Mouse (Mus musculus) urinary bladder, postnatal 36 days (tissue): ENCODE measurements at regions not wholly inside any gene's neighbourhood (a gene's known extent, or its start where the extent isn't known, plus 50 kb on each side); places are given as distances from the start of the nearest gene placed in this dataset.
A peak's percentile ranks its signal among the peaks of the same experiment; 100 is the strongest.

Source experiments
- DNase-seq, 2 experiments: peaks; one replicate each; pipeline ENCODE4 v3.0.0; 2022; ENCODE audit warnings: low spot score in 2 of 2, mixed read lengths in 1 of 2

GRCm38 (mm10) chr10:37613936-37614335, 475.2 kb upstream of the Marcks start:
- DNase-seq = no peak

- DNase-seq = no peak
Measured at GRCm38 (mm10) chr10:37603529-37603928, 464.8 kb upstream of the Marcks start.

- no peak for DNase-seq
Measured at GRCm38 (mm10) chr10:37602936-37603335, 464.2 kb upstream of the Marcks start.

- DNase-seq = no peak
Measured at GRCm38 (mm10) chr10:37589889-37590288, 451.2 kb upstream of the Marcks start.

- no peak for DNase-seq
Measured at GRCm38 (mm10) chr10:37589009-37589408, 450.3 kb upstream of the Marcks start.

- DNase-seq = no peak
Measured at GRCm38 (mm10) chr10:37571171-37571570, 432.5 kb upstream of the Marcks start.

GRCm38 (mm10) chr10:37561705-37562104, 423.0 kb upstream of the Marcks start:
- no peak for DNase-seq

- no peak for DNase-seq
Measured at GRCm38 (mm10) chr10:37549446-37549845, 410.7 kb upstream of the Marcks start.

- no peak for DNase-seq
Measured at GRCm38 (mm10) chr10:37540703-37541102, 402.0 kb upstream of the Marcks start.

- DNase-seq = no peak
Measured at GRCm38 (mm10) chr10:37505966-37506615, 367.4 kb upstream of the Marcks start.

GRCm38 (mm10) chr10:37504468-37504867, 365.7 kb upstream of the Marcks start:
- peak; percentile 22 to 36 for DNase-seq

- DNase-seq = no peak
Measured at GRCm38 (mm10) chr10:37502505-37502904, 363.8 kb upstream of the Marcks start.

- DNase-seq = no peak
Measured at GRCm38 (mm10) chr10:37501043-37501442, 362.3 kb upstream of the Marcks start.

GRCm38 (mm10) chr10:37495467-37495866, 356.7 kb upstream of the Marcks start:
- DNase-seq = no peak

GRCm38 (mm10) chr10:37494552-37495166, 355.9 kb upstream of the Marcks start:
- no peak for DNase-seq

GRCm38 (mm10) chr10:37494098-37494497, 355.4 kb upstream of the Marcks start:
- no peak for DNase-seq

GRCm38 (mm10) chr10:37484311-37485023, 345.7 kb upstream of the Marcks start:
- DNase-seq = no peak

- DNase-seq = no peak
Measured at GRCm38 (mm10) chr10:37483521-37483920, 344.8 kb upstream of the Marcks start.

GRCm38 (mm10) chr10:37481879-37482278, 343.2 kb upstream of the Marcks start:
- no peak for DNase-seq

GRCm38 (mm10) chr10:37480331-37480730, 341.6 kb upstream of the Marcks start:
- peak in 1 of 2 experiments; percentile 16 for DNase-seq

- peak in 1 of 2 experiments; percentile 44 for DNase-seq
Measured at GRCm38 (mm10) chr10:37478108-37478507, 339.4 kb upstream of the Marcks start.

GRCm38 (mm10) chr10:37473086-37473485, 334.4 kb upstream of the Marcks start:
- no peak for DNase-seq

GRCm38 (mm10) chr10:37457384-37457783, 318.7 kb upstream of the Marcks start:
- no peak for DNase-seq
